Mouse (Mus musculus) liver, postnatal 0 days (tissue): ENCODE results near the gene Golph3.

Experiments
- CTCF ChIP-seq: sonication (generic); IDR thresholded peaks from 2 replicates; pipeline ENCODE4 v1.5.1; 2016; ENCODE audit warnings: antibody characterized with exemption, low read depth
- EP300 ChIP-seq: IDR thresholded peaks from 2 replicates; pipeline ENCODE4 v1.6.1; 2016; ENCODE audit warnings: antibody characterized with exemption, low read depth, mild to moderate bottlenecking

DNA sequence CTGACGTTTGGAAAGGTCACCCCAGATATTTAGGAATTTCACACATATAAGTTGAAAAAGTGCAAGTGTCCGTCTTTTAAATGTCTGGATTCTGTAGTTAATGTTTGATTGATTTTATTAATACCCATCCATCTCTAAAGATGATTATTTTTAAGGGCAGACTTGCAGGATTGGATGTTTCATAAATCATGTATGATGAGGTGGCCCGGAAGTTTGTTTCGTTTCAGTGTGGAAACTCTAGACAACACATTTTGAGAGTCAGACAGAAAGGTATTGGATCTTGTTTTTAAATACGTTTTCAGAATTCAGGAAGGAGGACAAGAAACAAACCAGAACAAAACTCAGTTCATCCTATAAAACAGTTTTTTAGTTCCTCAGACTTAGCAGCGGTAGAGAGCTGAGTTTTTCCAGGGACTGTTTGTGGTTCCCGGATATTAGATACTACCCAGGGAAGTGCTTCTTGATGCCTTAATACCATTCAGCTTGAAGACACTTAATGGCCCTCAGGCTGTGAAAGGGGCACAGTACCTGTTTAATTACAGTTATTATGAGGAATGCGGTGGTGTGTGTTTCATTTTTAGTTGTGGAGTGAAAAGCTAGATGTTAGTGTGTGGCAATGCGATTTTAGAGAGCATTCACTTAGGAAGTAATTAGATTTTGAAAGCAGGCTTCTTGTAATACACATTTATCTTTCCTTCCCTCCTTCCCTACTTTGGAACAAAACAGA lies 1.6 kb downstream of the Golph3 start:
- TF ChIP-seq EP300 = no peak
- TF ChIP-seq CTCF = no peak
